Mouse (Mus musculus) liver, embryonic 16.5 days (tissue): Measurements from ENCODE around the gene Dusp3. TPM values are rescaled to one million over a fixed set of nuclear protein-coding genes. Genes with fewer than 3 reads are reported as not detected.
A peak's percentile ranks its signal among the peaks of the same experiment; 100 is the strongest.

ENCODE experiments used
- ATAC-seq: fragments of 200-750 bp; cut with Nextera tagmentation; 2 replicates; pipeline ENCODE4 v1.8.0; 2017; ENCODE audit warnings: low read depth, mild to moderate bottlenecking, moderate number of reproducible peaks, moderate library complexity
- H3K27ac ChIP-seq: fragments of 300-500 bp; sonication (generic); 2 replicates; pipeline ENCODE4 v1.5.1; 2014; ENCODE audit warnings: mild to moderate bottlenecking, low read length
- H3K27me3 ChIP-seq: fragments of 300-500 bp; sonication (generic); 2 replicates; pipeline ENCODE4 v1.6.1; 2014; ENCODE audit warnings: low read depth, low read length, mixed read lengths; ENCODE audit not compliant: control insufficient read depth, insufficient read depth
- H3K36me3 ChIP-seq: fragments of 300-500 bp; sonication (generic); 2 replicates; pipeline ENCODE4 v1.6.1; 2014; ENCODE audit warnings: mild to moderate bottlenecking; ENCODE audit not compliant: control insufficient read depth, insufficient read depth
- H3K4me1 ChIP-seq: fragments of 300-500 bp; sonication (generic); 2 replicates; pipeline ENCODE4 v1.6.1; 2014; ENCODE audit warnings: low read depth, low read length, mixed read lengths; ENCODE audit not compliant: control insufficient read depth
- H3K4me2 ChIP-seq: fragments of 300-500 bp; sonication (generic); 2 replicates; pipeline ENCODE4 v1.6.1; 2014; ENCODE audit warnings: low read depth, low read length, mixed read lengths
- H3K4me3 ChIP-seq: fragments of 300-500 bp; sonication (generic); 2 replicates; pipeline ENCODE4 v1.5.1; 2014; ENCODE audit warnings: low read depth, mild to moderate bottlenecking, low read length
- H3K9ac ChIP-seq: fragments of 300-500 bp; sonication (generic); 2 replicates; pipeline ENCODE4 v1.6.1; 2014; ENCODE audit warnings: low read depth, low read length
- H3K9me3 ChIP-seq: fragments of 300-500 bp; sonication (generic); replicated peaks from 2 replicates; pipeline ENCODE4 v1.6.1; 2016; ENCODE audit warnings: low read length; ENCODE audit not compliant: control insufficient read depth
- WGBS: fragments of 180-500 bp; shearing (Covaris S2); extraction: QIAGEN DNeasy Blood & Tissue Kit; methylation state at CpG from one replicate; pipeline ENCODE4 v1.1.7; 2014; ENCODE audit not compliant: insufficient replicate concordance; 5-methylcytosine and 5-hydroxymethylcytosine counted together
- polyA plus RNA-seq: library from polyadenylated mRNA; unstranded; fragments of >200 nt; fragmentation: Nextera tagmentation; extraction: Ambion mirVana; gene quantifications from 2 replicates; pipeline ENCODE4 v1.2.1, GENCODE M21; 2015

Dusp3 gene
- polyA plus RNA-seq = 8.1 and 8.9 TPM in 2 replicates

DNA sequence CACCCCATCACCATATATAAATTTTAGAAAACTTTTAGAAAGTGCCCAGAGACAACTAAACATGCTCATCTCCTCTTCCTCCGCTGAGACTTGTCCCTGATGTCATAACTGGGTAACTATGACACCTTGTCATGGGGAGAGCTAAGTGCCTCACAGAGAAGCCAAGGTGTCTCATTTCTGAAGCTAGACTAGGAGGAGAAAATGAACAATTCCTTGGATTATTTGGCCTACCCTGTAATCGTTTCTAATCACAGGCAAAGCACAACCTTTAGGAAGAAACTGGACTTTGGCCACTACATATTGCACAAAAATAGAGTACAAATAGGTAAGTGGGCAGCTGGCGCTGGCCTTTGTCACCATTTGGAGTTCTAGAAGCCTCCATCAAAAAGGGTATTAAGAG is at the start of gene Dusp3:
Gene Dusp3, minus strand, starts transcription at position 101 of the 400 bp plus-strand sequence.
- WGBS = 56% methylated on average over 3 of the region's 3 CpGs
- Histone ChIP-seq H3K4me3 (no peak within 1 kb of the TSS), H3K4me2 (no peak within 1 kb of the TSS), H3K36me3 (no peaks in the 10 kb centered on the region), H3K4me1 (peaks cover 20% of the 10 kb centered on the region), H3K9ac (no peak within 1 kb of the TSS), H3K27me3 (peaks cover 20% of the 10 kb centered on the region), H3K9me3 (no peaks in the 10 kb centered on the region), H3K27ac (no peak within 1 kb of the TSS)
- no peak for ATAC-seq

DNA sequence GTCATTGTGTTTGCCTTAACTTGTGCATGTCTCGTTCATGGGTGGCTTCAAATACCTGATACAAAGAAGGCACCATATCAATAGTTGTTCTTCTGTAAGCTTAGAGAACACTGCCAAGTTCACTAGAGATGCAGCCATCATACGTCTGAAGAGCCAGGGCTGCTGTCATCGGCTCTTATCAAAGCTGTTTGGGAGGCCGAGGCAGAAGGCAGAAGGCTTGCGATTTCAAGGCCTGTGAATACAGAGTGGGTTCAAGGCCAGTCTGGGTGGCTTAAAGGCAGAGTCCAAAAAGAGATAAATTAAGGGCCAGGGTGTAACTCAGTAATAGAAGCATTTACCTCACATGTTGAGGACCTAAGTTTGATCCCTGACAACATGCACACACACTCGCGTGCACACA is 49.5 kb upstream of the Dusp3 start:
- H3K4me2 ChIP-seq = no peak overlapping the region
- H3K4me1 ChIP-seq = no peaks in the 10 kb centered on the region; the same call in 1 of the 2 replicates
- 56% methylated on average over 7 of the region's 7 CpGs for WGBS
- H3K9ac ChIP-seq = no peak overlapping the region
- no peaks in the 10 kb centered on the region for H3K36me3 ChIP-seq
- no peak for ATAC-seq
- H3K4me3 ChIP-seq = no peak overlapping the region
- no peaks in the 10 kb centered on the region for H3K27me3 ChIP-seq
- H3K27ac ChIP-seq = no peak overlapping the region
- H3K9me3 ChIP-seq = no peaks in the 10 kb centered on the region

DNA sequence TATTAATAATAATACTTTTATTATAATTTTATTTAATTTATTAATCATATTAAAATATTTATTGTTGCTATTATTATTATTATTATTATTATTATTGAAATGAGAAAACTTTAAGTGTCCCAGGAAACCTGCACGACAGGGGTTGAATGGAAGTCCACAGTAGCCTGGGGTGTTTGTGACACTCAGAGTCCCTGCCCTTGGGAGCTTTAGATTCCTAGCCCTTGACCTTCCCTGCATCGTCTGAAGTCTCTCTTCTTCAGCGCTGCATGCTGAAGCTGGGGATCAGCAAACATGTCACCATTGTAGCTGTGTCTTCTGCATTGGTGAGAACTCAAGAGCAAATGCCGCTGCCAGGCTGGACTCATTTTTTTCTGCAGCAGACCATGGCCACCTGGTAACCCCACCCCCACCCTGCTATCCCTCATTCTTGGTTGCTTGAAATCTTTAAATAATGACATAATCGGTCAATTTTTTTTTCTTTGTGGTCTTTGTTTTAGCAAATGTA is 48.7 kb upstream of the Dusp3 start:
- no peaks in the 10 kb centered on the region for H3K36me3 ChIP-seq
- H3K9me3 ChIP-seq = no peaks in the 10 kb centered on the region
- no peak overlapping the region for H3K9ac ChIP-seq
- ATAC-seq = no peak
- H3K4me2 ChIP-seq = no peak overlapping the region
- H3K4me1 ChIP-seq = no peaks in the 10 kb centered on the region; the same call in 1 of the 2 replicates
- no peak overlapping the region for H3K27ac ChIP-seq
- 76% methylated on average over 5 of the region's 5 CpGs for WGBS
- H3K27me3 ChIP-seq = no peaks in the 10 kb centered on the region
- H3K4me3 ChIP-seq = no peak overlapping the region

DNA sequence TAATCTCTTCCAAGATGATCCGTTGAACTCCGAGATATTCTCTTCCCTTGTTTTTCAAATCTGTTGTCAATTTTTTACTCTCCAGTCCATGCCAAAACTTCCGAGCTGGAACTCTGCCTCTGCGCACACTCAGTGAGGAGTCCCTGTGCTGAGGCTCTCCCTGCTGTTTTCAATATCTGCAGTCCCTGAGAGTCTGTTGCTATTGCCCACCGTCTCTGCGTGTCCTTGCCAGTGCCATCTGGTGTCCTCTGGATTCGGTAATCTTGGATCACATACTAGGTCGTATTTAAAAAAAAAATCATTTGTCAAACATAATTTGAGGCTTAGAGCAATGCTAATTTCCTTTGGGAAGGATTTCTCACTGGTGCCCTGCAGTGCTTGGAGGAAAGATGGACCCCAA is 48.1 kb upstream of the Dusp3 start:
- 64% methylated on average over 8 of the region's 8 CpGs for WGBS
- Histone ChIP-seq H3K4me3 (no peak overlapping the region), H3K9ac (no peak overlapping the region), H3K36me3 (no peaks in the 10 kb centered on the region), H3K4me1 (no peaks in the 10 kb centered on the region; the same call in 1 of the 2 replicates), H3K4me2 (no peak overlapping the region), H3K9me3 (no peaks in the 10 kb centered on the region), H3K27me3 (no peaks in the 10 kb centered on the region), H3K27ac (no peak overlapping the region)
- no peak for ATAC-seq

DNA sequence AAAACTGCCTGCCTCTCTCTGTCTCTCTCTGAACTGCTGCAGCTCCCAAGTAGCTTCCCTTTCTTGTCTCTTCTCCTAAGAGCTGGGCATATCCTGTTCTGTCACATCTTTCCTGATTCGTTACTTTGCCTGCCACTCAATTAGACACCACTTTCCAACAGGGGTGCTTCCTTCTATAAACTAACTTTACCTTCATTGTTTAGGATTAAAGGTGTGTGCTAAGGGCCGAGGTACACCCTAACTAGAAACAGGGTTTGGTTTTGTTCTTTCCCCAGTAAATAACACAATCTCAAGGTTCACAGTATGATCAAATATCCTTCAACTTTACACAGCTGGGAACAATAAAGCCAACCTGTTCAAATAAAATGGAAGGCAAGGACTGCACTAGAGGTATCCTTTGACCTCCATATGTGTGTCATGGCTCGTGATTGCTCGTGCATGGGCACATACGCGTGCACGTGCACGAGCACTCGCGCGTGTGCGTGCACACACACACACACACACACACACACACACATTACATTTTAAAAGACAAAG is 46.3 kb upstream of the Dusp3 start:
- H3K9me3 ChIP-seq = no peaks in the 10 kb centered on the region
- 69% methylated on average over 12 of the region's 12 CpGs for WGBS
- H3K9ac ChIP-seq = no peak overlapping the region
- no peaks in the 10 kb centered on the region for H3K36me3 ChIP-seq
- H3K4me3 ChIP-seq = no peak overlapping the region
- H3K4me1 ChIP-seq = no peaks in the 10 kb centered on the region
- no peak for ATAC-seq
- no peak overlapping the region for H3K27ac ChIP-seq
- peaks cover 3% of the 10 kb centered on the region; the same call in 1 of the 2 replicates for H3K27me3 ChIP-seq
- H3K4me2 ChIP-seq = no peak overlapping the region

DNA sequence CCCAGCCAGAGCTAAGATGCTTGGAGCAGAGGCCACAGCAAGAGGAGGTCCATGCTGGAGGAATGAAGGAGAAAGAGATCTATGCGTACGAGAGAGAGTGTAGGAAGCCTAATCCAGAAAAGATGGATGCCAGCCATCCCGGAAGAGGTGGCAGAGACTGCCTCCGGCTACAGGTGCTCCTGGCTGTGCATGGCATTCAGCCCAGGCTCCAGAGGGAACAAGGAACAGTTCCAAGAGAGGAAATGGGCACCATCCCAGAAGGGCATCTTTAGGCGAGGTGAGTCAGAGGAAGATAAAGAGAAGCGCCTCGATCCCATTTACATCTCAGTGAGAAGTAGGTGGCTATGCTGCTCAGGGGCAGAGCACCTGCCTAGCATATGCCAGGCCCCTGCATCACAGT is 44.3 kb upstream of the Dusp3 start:
- Histone ChIP-seq H3K9ac (no peak overlapping the region), H3K4me1 (peaks cover 6% of the 10 kb centered on the region), H3K9me3 (no peaks in the 10 kb centered on the region), H3K27ac (no peak overlapping the region), H3K4me2 (no peak overlapping the region), H3K27me3 (peaks cover 23% of the 10 kb centered on the region), H3K4me3 (no peak overlapping the region), H3K36me3 (no peaks in the 10 kb centered on the region)
- ATAC-seq = no peak
- WGBS = 67% methylated on average over 7 of the region's 7 CpGs

DNA sequence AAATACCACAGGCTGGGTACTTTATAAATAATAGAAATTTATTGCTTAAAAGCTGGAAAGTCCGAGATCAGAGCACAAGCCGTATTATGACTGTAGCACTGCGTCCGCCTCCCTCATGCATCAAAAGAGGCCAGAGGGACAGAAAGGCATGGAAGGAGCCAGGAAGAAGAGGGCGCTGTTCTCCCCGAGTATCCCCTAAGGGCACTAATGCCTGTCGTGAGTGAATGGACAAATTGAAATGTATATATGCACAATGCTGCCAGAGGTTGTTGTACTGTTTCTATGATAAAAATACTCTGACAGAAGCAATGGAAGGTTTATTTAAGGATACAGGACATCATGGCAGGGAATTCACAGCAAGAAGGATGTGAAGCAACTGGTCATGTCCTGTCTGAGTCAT is 43.2 kb upstream of the Dusp3 start:
- H3K4me3 ChIP-seq = no peak overlapping the region
- peaks cover 35% of the 10 kb centered on the region for H3K27me3 ChIP-seq
- H3K4me1 ChIP-seq = peaks cover 6% of the 10 kb centered on the region
- no peaks in the 10 kb centered on the region for H3K36me3 ChIP-seq
- ATAC-seq = no peak
- no peak overlapping the region for H3K4me2 ChIP-seq
- WGBS = 45% methylated on average over 7 of the region's 7 CpGs
- H3K9me3 ChIP-seq = no peaks in the 10 kb centered on the region
- no peak overlapping the region for H3K9ac ChIP-seq
- no peak overlapping the region for H3K27ac ChIP-seq

DNA sequence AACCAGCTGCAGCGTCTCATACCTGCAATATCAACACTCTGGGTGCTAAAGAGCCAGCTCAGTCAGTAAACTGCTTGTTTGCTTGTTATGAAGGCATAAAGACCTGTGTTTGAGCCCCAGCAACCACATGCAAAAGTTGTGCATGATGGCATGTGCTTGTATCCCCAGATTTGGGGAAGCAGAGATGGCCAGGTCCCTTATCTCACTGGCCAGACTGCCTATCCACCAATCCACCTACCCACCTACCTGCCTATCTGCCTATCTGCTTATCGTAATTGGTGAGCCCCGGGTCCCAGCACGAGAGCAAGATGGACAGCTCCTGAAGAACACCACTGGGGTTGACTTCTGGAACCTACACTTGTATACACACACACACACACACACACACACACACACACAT is 42.5 kb upstream of the Dusp3 start:
- Histone ChIP-seq H3K9ac (no peak overlapping the region), H3K4me3 (no peak overlapping the region), H3K36me3 (no peaks in the 10 kb centered on the region), H3K9me3 (no peaks in the 10 kb centered on the region), H3K4me1 (peaks cover 6% of the 10 kb centered on the region), H3K4me2 (no peak overlapping the region), H3K27ac (no peak overlapping the region), H3K27me3 (peaks cover 38% of the 10 kb centered on the region)
- 27% methylated on average over 4 of the region's 4 CpGs for WGBS
- ATAC-seq = no peak

DNA sequence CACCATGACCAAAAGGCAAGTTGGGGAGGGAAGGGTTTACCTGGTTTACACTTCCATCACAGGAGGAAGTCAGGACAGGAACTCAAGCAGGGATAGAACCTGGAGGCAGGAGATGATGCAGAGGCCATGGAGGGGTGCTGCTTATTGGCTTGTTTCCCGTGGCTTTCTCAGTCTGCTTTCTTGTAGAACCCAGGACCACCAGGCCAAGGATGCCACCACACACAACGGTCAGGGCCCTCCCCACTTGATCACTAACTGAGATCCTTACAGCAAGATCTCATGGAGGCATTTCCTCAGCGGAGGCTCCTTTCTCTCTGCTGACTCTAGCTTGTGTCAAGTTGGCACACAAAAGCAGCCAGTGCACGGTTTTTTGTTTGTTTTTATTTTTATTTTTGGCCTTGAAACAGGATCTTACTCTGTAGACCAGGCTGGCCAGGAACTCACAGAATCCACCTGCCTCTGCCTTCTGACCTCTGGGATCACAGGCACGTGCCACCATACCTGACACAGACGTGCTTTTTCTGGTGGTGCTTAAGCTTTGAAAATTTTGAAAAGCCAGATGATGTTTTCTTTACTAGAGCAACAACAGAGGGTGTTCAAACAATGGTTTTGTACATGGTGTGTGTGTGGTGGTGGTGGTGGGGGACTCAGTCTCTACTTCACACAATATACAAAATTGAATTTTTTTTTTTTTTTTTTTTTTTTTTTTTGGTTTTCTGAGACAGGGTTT is 41.4 kb upstream of the Dusp3 start, which contains the start of gene Mpp3:
Gene Mpp3, minus strand, starts transcription at position 375 of the 730 bp plus-strand sequence.
- 63% methylated on average over 6 of the region's 6 CpGs for WGBS
- H3K4me3 ChIP-seq = no peak within 1 kb of the TSS; the same call in 1 of the 2 replicates

More for the DNA sequence above, 41.4 kb upstream of the Dusp3 start, which contains the start of gene Mpp3:
- Histone ChIP-seq H3K9me3 (no peaks in the 10 kb centered on the region), H3K4me2 (peak within 1 kb of the TSS; percentile 78), H3K9ac (no peak within 1 kb of the TSS), H3K36me3 (no peaks in the 10 kb centered on the region), H3K27ac (no peak within 1 kb of the TSS), H3K4me1 (peaks cover 6% of the 10 kb centered on the region), H3K27me3 (peaks cover 38% of the 10 kb centered on the region)
- ATAC-seq = no peak
